Mouse (Mus musculus) CH12.LX (cell line): ENCODE results near the gene Zdhhc20. TPM values are rescaled to one million over a fixed set of nuclear protein-coding genes. Genes with fewer than 3 reads are reported as not detected.
"Not testable (repeated sequence)": the region's sequence is repeated elsewhere in the genome, so short reads cannot be mapped to it uniquely, and the experiment has no call there.

Source experiments
- DNase-seq: peaks from one replicate; pipeline ENCODE4 v3.0.0-alpha.2; 2013; ENCODE audit errors: extremely low read depth
- H3K27ac ChIP-seq: 2 replicates; pipeline ENCODE4 v1.5.1; 2012; ENCODE audit warnings: low read depth, mild to moderate bottlenecking, control low read depth, moderate library complexity; ENCODE audit not compliant: insufficient read depth
- H3K27me3 ChIP-seq: replicated peaks from 2 replicates; pipeline ENCODE3; 2012; ENCODE audit warnings: inconsistent platforms
- H3K36me3 ChIP-seq, 2 experiments: replicated peaks in 1 of 2; 2 replicates each; pipeline versions ENCODE3 to v1.6.1; 2012; ENCODE audit warnings: inconsistent platforms in 1 of 2, low read length in 1 of 2, mild to moderate bottlenecking in 1 of 2, mixed read lengths in 1 of 2, moderate library complexity in 1 of 2; ENCODE audit not compliant: control insufficient read depth in 1 of 2, insufficient read depth in 1 of 2
- H3K4me1 ChIP-seq, 2 experiments: 2 replicates each; pipeline ENCODE4 v1.6.1; 2012; ENCODE audit warnings: inconsistent platforms in 1 of 2, moderate library complexity in 1 of 2; ENCODE audit not compliant: insufficient read depth in 2 of 2, control insufficient read depth in 1 of 2
- H3K4me2 ChIP-seq: 2 replicates; pipeline ENCODE4 v1.6.1; 2012; ENCODE audit warnings: low read depth, mild to moderate bottlenecking, control low read depth; ENCODE audit not compliant: poor library complexity, insufficient read depth, severe bottlenecking
- H3K4me3 ChIP-seq, 3 experiments: fragments of 150-350 bp in 1 of 3; sonication (generic) in 1 of 3; replicated peaks in 1 of 3; 2 replicates each; pipeline versions ENCODE3 to v1.5.1; 2011 to 2012; ENCODE audit warnings: low read depth in 2 of 3, low read length in 2 of 3, mild to moderate bottlenecking in 2 of 3, moderate library complexity in 2 of 3, control low read depth in 1 of 3, improper control_type of control experiment in 1 of 3, inconsistent platforms in 1 of 3, mixed read lengths in 1 of 3; ENCODE audit not compliant: poor library complexity in 1 of 3
- H3K79me2 ChIP-seq: replicated peaks from 2 replicates; pipeline ENCODE4 v1.6.1; 2012; ENCODE audit warnings: mild to moderate bottlenecking, moderate library complexity; ENCODE audit not compliant: control insufficient read depth, poor library complexity, insufficient read depth, severe bottlenecking; ENCODE audit errors: extremely low read depth
- H3K9ac ChIP-seq: 2 replicates; pipeline ENCODE4 v1.6.1; 2012; ENCODE audit warnings: low read depth, mild to moderate bottlenecking, control low read depth, moderate library complexity; ENCODE audit not compliant: insufficient read depth
- H3K9me3 ChIP-seq: replicated peaks from 2 replicates; pipeline ENCODE3; 2012; ENCODE audit warnings: low read length, inconsistent platforms, mixed read lengths
- BHLHE40 ChIP-seq: IDR thresholded peaks from 2 replicates; pipeline ENCODE4 v1.6.1; 2011; ENCODE audit warnings: mild to moderate bottlenecking, low read depth, low read length, improper control_type of control experiment
- CHD2 ChIP-seq: IDR thresholded peaks from 2 replicates; pipeline ENCODE4 v1.6.1; 2011; ENCODE audit warnings: low read length, improper control_type of control experiment
- CTCF ChIP-seq, 2 experiments: IDR thresholded peaks in 1 of 2; conservative IDR thresholded peaks in 1 of 2; 2 replicates each; pipeline ENCODE4 v1.5.1; 2011 to 2012; ENCODE audit warnings: low read depth in 2 of 2, low read length in 2 of 2, improper control_type of control experiment in 1 of 2, inconsistent platforms in 1 of 2, mild to moderate bottlenecking in 1 of 2, moderate library complexity in 1 of 2
- E2F4 ChIP-seq: IDR thresholded peaks from 2 replicates; pipeline ENCODE4 v1.6.1; 2011; ENCODE audit warnings: low read depth, low read length, improper control_type of control experiment; ENCODE audit not compliant: insufficient replicate concordance
- ELF1 ChIP-seq: IDR thresholded peaks from 2 replicates; pipeline ENCODE4 v1.6.1; 2014; ENCODE audit warnings: low read depth, mild to moderate bottlenecking, inconsistent platforms, low read length, improper control_type of control experiment
- ETS1 ChIP-seq: conservative IDR thresholded peaks from 2 replicates; pipeline ENCODE4 v1.6.1; 2012; ENCODE audit warnings: low read depth, mild to moderate bottlenecking, inconsistent platforms, low read length, improper control_type of control experiment, moderate library complexity
- GABPA ChIP-seq: IDR thresholded peaks from 2 replicates; pipeline ENCODE4 v1.6.1; 2012; ENCODE audit warnings: low read depth, low read length, improper control_type of control experiment, inconsistent platforms; ENCODE audit not compliant: insufficient replicate concordance
- IRF4 ChIP-seq: IDR thresholded peaks from 2 replicates; pipeline ENCODE4 v1.6.1; 2014; ENCODE audit warnings: low read depth, mild to moderate bottlenecking, inconsistent platforms, low read length, improper control_type of control experiment
- JUN ChIP-seq: IDR thresholded peaks from 2 replicates; pipeline ENCODE4 v1.6.1; 2011; ENCODE audit warnings: low read depth, mild to moderate bottlenecking, low read length, improper control_type of control experiment, moderate library complexity; ENCODE audit not compliant: insufficient read depth
- JUND ChIP-seq: conservative IDR thresholded peaks from 2 replicates; pipeline ENCODE4 v1.6.1; 2011; ENCODE audit warnings: low read depth, low read length, improper control_type of control experiment
- KAT2A ChIP-seq: IDR thresholded peaks from 2 replicates; pipeline ENCODE4 v1.6.1; 2012; ENCODE audit warnings: low read length, improper control_type of control experiment, inconsistent platforms; ENCODE audit not compliant: insufficient replicate concordance
- MAFK ChIP-seq: IDR thresholded peaks from 2 replicates; pipeline ENCODE4 v1.6.1; 2011; ENCODE audit warnings: low read length, improper control_type of control experiment; ENCODE audit not compliant: insufficient replicate concordance
- MAZ ChIP-seq: IDR thresholded peaks from 2 replicates; pipeline ENCODE4 v1.6.1; 2012; ENCODE audit warnings: low read depth, mild to moderate bottlenecking, inconsistent platforms, low read length, improper control_type of control experiment, moderate library complexity
- MXI1 ChIP-seq: IDR thresholded peaks from 2 replicates; pipeline ENCODE4 v1.6.1; 2011; ENCODE audit warnings: mild to moderate bottlenecking, low read depth, low read length, improper control_type of control experiment
- NELFE ChIP-seq: IDR thresholded peaks from 2 replicates; pipeline ENCODE4 v1.6.1; 2011; ENCODE audit warnings: low read depth, low read length, improper control_type of control experiment
- PAX5 ChIP-seq: IDR thresholded peaks from 2 replicates; pipeline ENCODE4 v1.6.1; 2012; ENCODE audit warnings: low read length, inconsistent platforms, mixed read lengths
- POLR2A ChIP-seq: IDR thresholded peaks from 2 replicates; pipeline ENCODE4 v1.6.1; 2011; ENCODE audit warnings: low read depth, mild to moderate bottlenecking, improper control_type of control experiment, low read length
- RAD21 ChIP-seq: IDR thresholded peaks from 2 replicates; pipeline ENCODE4 v1.6.1; 2011; ENCODE audit warnings: low read depth, mild to moderate bottlenecking, low read length, improper control_type of control experiment, moderate library complexity
- TCF12 ChIP-seq: IDR thresholded peaks from 2 replicates; pipeline ENCODE4 v1.6.1; 2014; ENCODE audit warnings: low read depth, mild to moderate bottlenecking, inconsistent platforms, low read length, improper control_type of control experiment
- USF2 ChIP-seq: conservative IDR thresholded peaks from 2 replicates; pipeline ENCODE4 v1.6.1; 2011; ENCODE audit warnings: low read depth, low read length, improper control_type of control experiment
- ZC3H11A ChIP-seq: IDR thresholded peaks from 2 replicates; pipeline ENCODE4 v1.6.1; 2012; ENCODE audit warnings: low read depth, mild to moderate bottlenecking, inconsistent platforms, low read length, improper control_type of control experiment
- ZMIZ1 ChIP-seq: IDR thresholded peaks from 2 replicates; pipeline ENCODE4 v1.6.1; 2012; ENCODE audit warnings: low read depth, mild to moderate bottlenecking, inconsistent platforms, low read length, improper control_type of control experiment
- dilution Hi-C: fragments of 300-500 bp; cut with MboI; formaldehyde crosslinking; loops from 2 replicates; pipeline ENCODE4 v1.14.3; 2020; ENCODE audit warnings: low sequenced_read_pairs; ENCODE audit not compliant: extremely low pct_unique_long_range_greater_than_20kb, extremely low pct_ligation_motif_present
- in situ Hi-C: fragments of 300-500 bp; cut with MboI; formaldehyde crosslinking; loops from 3 replicates; pipeline ENCODE4 v1.14.3; 2019; ENCODE audit warnings: low sequenced_read_pairs, low pct_ligation_motif_present, low pct_unique_long_range_greater_than_20kb, mixed read lengths
- polyA plus RNA-seq: library from polyadenylated mRNA; unstranded; fragments of >175 nt; gene quantifications from 2 replicates; pipeline ENCODE4 v1.2.1, GENCODE M21; 2012; ENCODE audit warnings: low read depth; ENCODE audit not compliant: insufficient read length
- total RNA-seq, 2 experiments: library from RNA; depleted of rRNA; stranded (reverse); fragments of 300-350 nt in 1 of 2; fragments of >200 nt in 1 of 2; gene quantifications; 2 replicates each; pipeline ENCODE4 v1.2.3; 2012 to 2014

The Zdhhc20 gene
- total and polyA plus RNA-seq, 3 experiments, result 10.4 to 41.3 (median 27.4) TPM

- H3K36me3 ChIP-seq, result peaks cover 0 to 50% of the 10 kb centered on the region in 2 experiments
- H3K9me3 ChIP-seq, H3K9ac ChIP-seq, H3K27ac ChIP-seq, in situ Hi-C loops, H3K79me2 ChIP-seq, H3K27me3 ChIP-seq, H3K4me3 ChIP-seq, DNase-seq, dilution Hi-C loops, H3K4me2 ChIP-seq: not testable (repeated sequence)
- peak in 1 of 2 experiments; percentile 16; a peak in 1 of 4 replicates for TF ChIP-seq CTCF (conservative IDR thresholded peaks at IDR 0.05 in 1 of 2, IDR thresholded peaks at IDR 0.05 in 1 of 2; ENCODE audit: low read depth in 2 of 2, low read length in 2 of 2)
- H3K4me1 ChIP-seq, result peaks cover 0 to 21% of the 10 kb centered on the region in 2 experiments; a peak in 2 of 4 replicates
Measured at GRCm38 (mm10) chr14:57856037-57856436, 34.0 kb downstream of the Zdhhc20 start.

- H3K36me3 ChIP-seq, result peaks cover 2 to 43% of the 10 kb centered on the region in 2 experiments
- H3K79me2 ChIP-seq, result no peaks in the 10 kb centered on the region
- in situ Hi-C loops, result no loop called here
- no peaks in the 10 kb centered on the region for H3K9me3 ChIP-seq
- TF ChIP-seq ELF1 (no peak), JUN (no peak), NELFE (no peak), E2F4 (no peak), MAZ (no peak), PAX5 (no peak), RAD21 (no peak), TCF12 (no peak)
- no peak overlapping the region for H3K9ac ChIP-seq
- dilution Hi-C loops, result no loop called here
- H3K27ac ChIP-seq, result no peak overlapping the region
- DNase-seq, result no peak
- H3K4me3 ChIP-seq, result no peak overlapping the region
- H3K27me3 ChIP-seq, result no peaks in the 10 kb centered on the region
- H3K4me2 ChIP-seq, result no peak overlapping the region
- H3K4me1 ChIP-seq, result peaks cover 5 to 22% of the 10 kb centered on the region in 2 experiments; a peak in 3 of 4 replicates
Measured at GRCm38 (mm10) chr14:57852961-57853360, 37.1 kb downstream of the Zdhhc20 start.

DNA sequence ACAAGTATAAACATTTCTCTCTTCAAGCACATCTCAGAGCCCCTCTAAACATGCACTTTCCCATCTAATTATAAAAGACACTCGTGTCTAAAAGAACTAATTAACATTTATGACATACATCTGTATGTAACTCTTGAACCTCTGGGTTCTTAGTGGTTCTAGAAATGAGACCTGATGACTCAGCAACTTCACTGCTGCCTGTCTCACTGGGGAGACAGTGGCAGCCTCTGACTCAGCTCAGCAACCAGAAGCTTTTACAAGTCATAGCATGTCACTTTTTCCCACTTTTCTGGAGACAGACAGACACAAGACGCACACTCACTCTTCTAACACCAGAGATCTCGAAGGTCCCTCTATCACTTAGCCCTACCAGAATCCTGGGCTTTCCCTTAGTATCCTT lies 39.7 kb downstream of the Zdhhc20 start:
- H3K4me3 ChIP-seq, result no peak overlapping the region
- H3K9me3 ChIP-seq, result no peaks in the 10 kb centered on the region
- dilution Hi-C loops, result no loop called here
- H3K27me3 ChIP-seq, result no peaks in the 10 kb centered on the region
- DNase-seq, result peak; percentile 68
- no peak overlapping the region for H3K4me2 ChIP-seq
- H3K36me3 ChIP-seq, result peaks cover 2 to 49% of the 10 kb centered on the region in 2 experiments
- no peaks in the 10 kb centered on the region for H3K79me2 ChIP-seq
- TF ChIP-seq GABPA (no peak), JUN (peak; percentile 9; the same call in 1 of the 2 replicates), RAD21 (no peak), CHD2 (no peak), ETS1 (peak; percentile 45; the same call in 1 of the 2 replicates), ZC3H11A (no peak), USF2 (no peak), MXI1 (no peak), ZMIZ1 (no peak), POLR2A (no peak), JUND (no peak), PAX5 (no peak), E2F4 (no peak), IRF4 (peak; percentile 66; the same call in 1 of the 2 replicates), MAFK (peak; percentile 98), BHLHE40 (0 out of 2 replicates have a peak, but pooled peaks have one; percentile 17), KAT2A (no peak)
- no peak overlapping the region for H3K27ac ChIP-seq
- H3K9ac ChIP-seq, result peak overlapping the region; percentile 9; the same call in 1 of the 2 replicates
- in situ Hi-C loops, result no loop called here
- peaks cover 5 to 22% of the 10 kb centered on the region in 2 experiments; a peak in 3 of 4 replicates for H3K4me1 ChIP-seq
